Mouse (Mus musculus) erythroblast, embryonic 14.5 days (primary cell): ENCODE measurements at regions not wholly inside any gene's neighbourhood (a gene's known extent, or its start where the extent isn't known, plus 50 kb on each side); places are given as distances from the start of the nearest gene placed in this dataset.
"Not testable (repeated sequence)": the region's sequence is repeated elsewhere in the genome, so short reads cannot be mapped to it uniquely, and the experiment has no call there.

Experiments used
- H3K27me3 ChIP-seq: 2 replicates; pipeline ENCODE4 v1.6.1; 2012; ENCODE audit warnings: inconsistent platforms; ENCODE audit not compliant: control insufficient read depth
- H3K36me3 ChIP-seq: 2 replicates; pipeline ENCODE4 v1.6.1; 2012; ENCODE audit warnings: mild to moderate bottlenecking, inconsistent platforms; ENCODE audit not compliant: control insufficient read depth
- H3K4me1 ChIP-seq: 2 replicates; pipeline ENCODE4 v1.6.1; 2012; ENCODE audit warnings: inconsistent platforms; ENCODE audit not compliant: control insufficient read depth
- H3K4me3 ChIP-seq: replicated peaks from 2 replicates; pipeline ENCODE3; 2012; ENCODE audit warnings: moderate library complexity, mild to moderate bottlenecking, inconsistent platforms
- H3K9me3 ChIP-seq: 2 replicates; pipeline ENCODE4 v1.6.1; 2012; ENCODE audit warnings: low read length, inconsistent platforms, mixed read lengths; ENCODE audit not compliant: control insufficient read depth
- GATA1 ChIP-seq: IDR thresholded peaks from 2 replicates; pipeline ENCODE4 v1.6.1; 2012; ENCODE audit warnings: low read length, inconsistent platforms, mixed read lengths
- TAL1 ChIP-seq: IDR thresholded peaks from 3 replicates; pipeline ENCODE4 v1.6.1; 2012; ENCODE audit warnings: low read length, inconsistent platforms, mixed read lengths

- TF ChIP-seq TAL1 (no peak), GATA1 (no peak)
- H3K27me3 ChIP-seq: no peaks in the 10 kb centered on the region
- H3K9me3 ChIP-seq: no peaks in the 10 kb centered on the region
- peaks cover 2% of the 10 kb centered on the region; the same call in 1 of the 2 replicates for H3K4me1 ChIP-seq
- no peaks in the 10 kb centered on the region for H3K36me3 ChIP-seq
- no peak overlapping the region for H3K4me3 ChIP-seq
Measured at GRCm38 (mm10) chr6:70160442-70160841, 631.6 kb downstream of the Rpia start.

GRCm38 (mm10) chr6:70155771-70156170 is 636.3 kb downstream of the Rpia start:
- not testable (repeated sequence) for H3K27me3 ChIP-seq, H3K4me3 ChIP-seq, H3K36me3 ChIP-seq, H3K9me3 ChIP-seq, H3K4me1 ChIP-seq

DNA sequence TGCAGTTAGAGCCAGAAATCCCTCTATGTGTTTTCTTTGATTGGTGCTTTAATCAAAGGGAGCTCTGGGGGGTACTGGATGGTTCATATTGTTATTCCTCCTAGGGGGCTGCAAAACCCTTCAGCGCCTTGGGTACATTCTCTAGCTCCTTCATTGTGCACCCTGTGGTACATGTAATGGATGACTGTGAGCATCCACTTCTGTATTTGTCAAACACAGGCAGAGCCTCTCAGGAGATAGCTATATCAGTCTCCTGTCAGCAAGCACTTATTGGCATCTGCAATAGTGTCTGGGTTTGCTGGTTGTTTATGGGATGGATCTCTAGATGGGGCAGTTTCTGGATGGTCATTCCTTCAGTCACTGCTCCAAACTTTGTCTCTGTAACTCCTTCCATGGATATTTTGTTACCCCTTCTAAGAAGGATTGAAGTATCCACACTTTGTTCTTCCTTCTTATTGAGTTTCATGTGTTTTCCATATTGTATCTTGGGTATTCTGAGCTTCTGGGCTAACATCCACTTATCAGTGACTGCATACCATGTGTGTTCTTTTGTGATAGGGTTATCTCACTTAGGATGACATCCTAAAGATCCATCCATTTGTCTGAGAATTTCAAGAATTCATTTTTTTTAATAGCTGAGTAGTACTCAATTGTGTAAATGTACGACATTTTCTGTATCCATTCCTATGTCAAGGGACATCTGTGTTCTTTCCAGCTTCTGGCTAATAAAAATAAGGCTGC is 640.8 kb downstream of the Rpia start:
- peak; percentile 16; the same call in 1 of the 2 replicates for TF ChIP-seq GATA1
- H3K27me3 ChIP-seq, H3K4me1 ChIP-seq, H3K36me3 ChIP-seq, H3K4me3 ChIP-seq, H3K9me3 ChIP-seq: not testable (repeated sequence)

DNA sequence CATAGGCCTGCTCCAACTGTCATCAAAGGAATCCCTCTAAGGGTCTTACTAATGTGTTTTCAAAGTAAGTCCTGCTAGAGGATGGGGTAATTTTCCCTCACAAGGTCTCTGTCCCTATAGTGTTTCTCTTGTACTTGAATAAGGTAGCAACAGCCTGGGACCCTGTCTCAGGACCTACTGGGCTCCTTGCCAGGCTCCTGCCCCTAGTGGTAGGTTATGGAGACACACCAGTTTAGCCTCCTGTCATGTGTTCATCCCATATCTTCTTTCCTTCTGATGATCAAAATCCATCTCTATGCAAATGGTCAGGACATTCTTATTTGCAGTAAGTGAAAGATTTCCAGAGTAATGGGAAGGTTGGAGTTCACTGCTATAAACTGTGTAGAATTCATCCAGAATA is 645.0 kb downstream of the Rpia start:
- no peaks in the 10 kb centered on the region for H3K27me3 ChIP-seq
- TF ChIP-seq GATA1 (no peak), TAL1 (no peak)
- peaks cover 5% of the 10 kb centered on the region for H3K4me1 ChIP-seq
- H3K9me3 ChIP-seq: no peaks in the 10 kb centered on the region
- no peak overlapping the region for H3K4me3 ChIP-seq
- no peaks in the 10 kb centered on the region for H3K36me3 ChIP-seq

- not testable (repeated sequence) for H3K27me3 ChIP-seq
Measured at GRCm38 (mm10) chr6:70143341-70143740, 648.7 kb downstream of the Rpia start.

DNA sequence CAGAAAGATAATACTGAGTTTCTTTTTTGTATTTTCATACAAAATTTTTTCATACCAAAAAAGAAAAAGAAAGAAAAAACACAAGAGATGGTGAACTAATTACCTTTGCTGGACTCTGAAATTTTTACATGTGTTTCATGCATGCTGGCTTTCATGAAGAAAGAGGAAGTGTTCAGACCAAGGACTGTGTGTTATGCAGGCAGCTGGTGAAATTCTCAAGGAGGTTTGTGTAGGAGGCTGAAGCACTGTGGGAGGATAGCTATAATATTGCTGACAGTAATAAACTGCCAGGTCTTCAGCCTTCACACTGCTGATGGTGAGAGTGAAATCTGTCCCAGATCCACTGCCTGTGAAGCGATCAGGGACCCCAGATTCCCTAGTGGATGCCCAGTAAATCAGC is 675.2 kb downstream of the Rpia start:
- H3K36me3 ChIP-seq: no peaks in the 10 kb centered on the region
- TF ChIP-seq GATA1 (no peak), TAL1 (no peak)
- no peaks in the 10 kb centered on the region for H3K9me3 ChIP-seq
- H3K4me3 ChIP-seq: no peak overlapping the region
- no peaks in the 10 kb centered on the region for H3K4me1 ChIP-seq
- no peaks in the 10 kb centered on the region for H3K27me3 ChIP-seq

More at GRCm38 (mm10) chr6:70143341-70143740, 648.7 kb downstream of the Rpia start:
- H3K36me3 ChIP-seq, H3K9me3 ChIP-seq, H3K4me1 ChIP-seq, H3K4me3 ChIP-seq: not testable (repeated sequence)

- no peak for TF ChIP-seq GATA1
- no peak for TF ChIP-seq TAL1
- Histone ChIP-seq H3K9me3 (no peaks in the 10 kb centered on the region), H3K36me3 (no peaks in the 10 kb centered on the region), H3K4me1 (no peaks in the 10 kb centered on the region), H3K27me3 (no peaks in the 10 kb centered on the region), H3K4me3 (no peak overlapping the region)
Measured at GRCm38 (mm10) chr6:70111892-70112291, 680.1 kb downstream of the Rpia start.

DNA sequence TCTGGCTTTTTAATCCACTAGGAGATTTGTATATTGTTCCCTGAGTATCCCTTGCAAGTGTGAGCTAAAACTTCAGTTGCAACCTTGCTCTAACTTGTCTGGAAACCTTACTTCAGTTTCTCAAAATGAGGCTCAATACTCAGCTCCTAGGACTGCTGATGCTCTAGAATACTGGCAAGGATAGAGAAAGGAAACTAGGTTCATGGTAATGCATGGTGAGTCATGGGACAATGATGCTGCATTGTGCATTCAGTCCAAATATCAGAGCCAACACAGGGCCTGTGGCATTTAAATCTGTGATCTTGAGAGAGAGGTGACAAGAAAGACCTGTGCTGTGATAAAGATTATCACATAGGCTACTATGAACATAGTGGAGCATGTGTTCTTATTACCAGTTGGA is 682.6 kb downstream of the Rpia start:
- H3K4me1 ChIP-seq, H3K36me3 ChIP-seq, H3K27me3 ChIP-seq, H3K4me3 ChIP-seq, H3K9me3 ChIP-seq: not testable (repeated sequence)

GRCm38 (mm10) chr6:70103781-70104180 is 688.3 kb downstream of the Rpia start:
- no peaks in the 10 kb centered on the region for H3K27me3 ChIP-seq
- TF ChIP-seq TAL1 (no peak), GATA1 (no peak)
- no peaks in the 10 kb centered on the region for H3K36me3 ChIP-seq
- no peak overlapping the region for H3K4me3 ChIP-seq
- no peaks in the 10 kb centered on the region for H3K9me3 ChIP-seq
- no peaks in the 10 kb centered on the region for H3K4me1 ChIP-seq

GRCm38 (mm10) chr6:70103174-70103573 is 688.9 kb downstream of the Rpia start:
- H3K9me3 ChIP-seq, H3K36me3 ChIP-seq, H3K4me1 ChIP-seq, H3K4me3 ChIP-seq, H3K27me3 ChIP-seq: not testable (repeated sequence)
